Mouse (Mus musculus) intestine, postnatal 0 days (tissue): ENCODE measurements around the gene Coa3. TPM values are rescaled to one million over a fixed set of nuclear protein-coding genes. Genes with fewer than 3 reads are reported as not detected.

Experiments
- ATAC-seq: fragments of 200-750 bp; cut with Nextera tagmentation; 2 replicates; pipeline ENCODE4 v1.8.0; 2017; ENCODE audit warnings: mild to moderate bottlenecking, moderate TSS enrichment, moderate library complexity
- H3K27ac ChIP-seq: fragments of 300-500 bp; sonication (generic); 2 replicates; pipeline ENCODE4 v1.5.1; 2014; ENCODE audit warnings: mild to moderate bottlenecking, low read depth, low read length, moderate library complexity
- H3K27me3 ChIP-seq: fragments of 300-500 bp; sonication (generic); replicated peaks from 2 replicates; pipeline ENCODE4 v1.6.1; 2014; ENCODE audit warnings: low read length, mixed read lengths; ENCODE audit not compliant: control insufficient read depth, insufficient read depth
- H3K36me3 ChIP-seq: fragments of 300-500 bp; sonication (generic); 2 replicates; pipeline ENCODE4 v1.6.1; 2014; ENCODE audit warnings: mild to moderate bottlenecking, moderate library complexity; ENCODE audit not compliant: control insufficient read depth, insufficient read depth
- H3K4me1 ChIP-seq: fragments of 300-500 bp; sonication (generic); replicated peaks from 2 replicates; pipeline ENCODE4 v1.6.1; 2014; ENCODE audit warnings: antibody characterized with exemption, low read length, mixed read lengths; ENCODE audit not compliant: control insufficient read depth, insufficient read depth
- H3K4me2 ChIP-seq: fragments of 300-500 bp; sonication (generic); replicated peaks from 2 replicates; pipeline ENCODE4 v1.6.1; 2014; ENCODE audit warnings: low read depth, mild to moderate bottlenecking, moderate library complexity
- H3K4me3 ChIP-seq: fragments of 300-500 bp; sonication (generic); 2 replicates; pipeline ENCODE4 v1.5.1; 2014; ENCODE audit warnings: low read depth, low read length
- H3K9ac ChIP-seq: fragments of 300-500 bp; sonication (generic); 2 replicates; pipeline ENCODE4 v1.6.1; 2014; ENCODE audit warnings: mild to moderate bottlenecking, low read depth, low read length
- H3K9me3 ChIP-seq: fragments of 300-500 bp; sonication (generic); 2 replicates; pipeline ENCODE4 v1.6.1; 2016; ENCODE audit warnings: mixed run types; ENCODE audit not compliant: control insufficient read depth
- CTCF ChIP-seq: sonication (generic); IDR thresholded peaks from 2 replicates; pipeline ENCODE4 v1.5.1; 2016; ENCODE audit warnings: low read depth, mild to moderate bottlenecking, control low read depth, antibody characterized with exemption, moderate library complexity
- WGBS: fragments of 180-500 bp; shearing (Covaris S2); extraction: QIAGEN DNeasy Blood & Tissue Kit; methylation state at CpG from one replicate; pipeline ENCODE4 v1.1.7; 2014; 5-methylcytosine and 5-hydroxymethylcytosine counted together
- polyA plus RNA-seq: library from polyadenylated mRNA; unstranded; fragments of >200 nt; fragmentation: Nextera tagmentation; extraction: Ambion mirVana; gene quantifications from 2 replicates; pipeline ENCODE4 v1.2.1, GENCODE M21; 2015

The Coa3 gene
- polyA plus RNA-seq, 1 experiment from 2014 or later, result 276 TPM

DNA sequence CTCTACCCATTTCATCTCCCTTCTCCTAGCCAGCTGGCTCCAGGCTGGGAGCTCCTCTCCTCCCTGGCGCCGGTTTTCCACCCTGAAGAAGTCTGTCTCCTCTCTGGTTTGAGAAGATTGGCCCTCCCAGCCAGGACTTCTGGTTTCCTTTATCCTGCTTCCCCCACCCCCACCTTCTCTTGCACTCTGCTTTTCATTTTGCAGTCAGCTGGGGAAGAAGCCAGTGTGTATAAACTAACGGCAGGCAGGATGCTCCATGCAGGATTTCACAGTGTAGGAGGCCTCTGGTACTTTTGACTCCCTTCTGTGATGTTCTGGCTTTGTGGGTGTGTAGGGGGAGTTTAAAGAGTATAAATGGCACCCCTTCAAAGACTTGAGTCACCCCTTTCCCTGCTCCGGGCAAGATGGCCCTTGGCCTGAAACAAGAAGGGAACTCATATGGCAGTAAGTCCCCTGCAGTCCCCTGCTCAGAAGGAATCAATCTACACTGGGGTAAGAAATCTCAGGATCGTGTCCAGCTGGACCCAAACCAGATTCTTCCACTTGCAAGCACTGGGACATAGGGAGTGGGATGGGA lies 40.8 kb downstream of the Coa3 start:
- no peaks in the 10 kb centered on the region for H3K36me3 ChIP-seq
- H3K4me2 ChIP-seq, result no peak overlapping the region
- WGBS, result 46% methylated on average over 5 of the region's 5 CpGs
- no peaks in the 10 kb centered on the region for H3K4me1 ChIP-seq
- no peak for TF ChIP-seq CTCF
- H3K9me3 ChIP-seq, result no peaks in the 10 kb centered on the region
- H3K27ac ChIP-seq, result peak overlapping the region; percentile 35; the same call in 1 of the 2 replicates
- no peak overlapping the region for H3K4me3 ChIP-seq
- ATAC-seq, result no peak
- H3K9ac ChIP-seq, result no peak overlapping the region
- no peaks in the 10 kb centered on the region for H3K27me3 ChIP-seq

DNA sequence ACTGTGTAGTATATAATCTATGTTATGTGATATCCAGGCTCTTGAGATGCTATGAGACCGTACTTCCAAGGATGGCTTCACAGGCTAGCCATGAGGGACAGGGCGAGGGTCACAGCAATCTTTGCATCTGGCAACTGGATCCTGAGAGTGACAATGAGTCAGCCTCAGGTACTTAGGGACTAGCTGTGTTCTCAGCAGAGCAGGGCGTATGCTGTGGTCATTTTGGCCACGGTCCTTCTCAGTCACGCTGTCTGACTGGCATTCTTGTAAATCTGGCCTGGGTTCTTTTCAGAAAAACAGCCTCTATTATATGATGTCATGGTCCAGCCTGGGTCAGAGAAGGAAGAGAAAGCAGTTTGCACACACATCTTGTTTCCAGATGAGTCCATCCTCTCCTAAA lies 42.1 kb downstream of the Coa3 start:
- Histone ChIP-seq H3K36me3 (no peaks in the 10 kb centered on the region), H3K4me3 (no peak overlapping the region), H3K9ac (no peak overlapping the region), H3K4me2 (no peak overlapping the region), H3K9me3 (no peaks in the 10 kb centered on the region), H3K27ac (no peak overlapping the region), H3K4me1 (no peaks in the 10 kb centered on the region), H3K27me3 (no peaks in the 10 kb centered on the region)
- no peak for ATAC-seq
- 96% methylated on average over 5 of the region's 5 CpGs for WGBS
- TF ChIP-seq CTCF, result no peak

DNA sequence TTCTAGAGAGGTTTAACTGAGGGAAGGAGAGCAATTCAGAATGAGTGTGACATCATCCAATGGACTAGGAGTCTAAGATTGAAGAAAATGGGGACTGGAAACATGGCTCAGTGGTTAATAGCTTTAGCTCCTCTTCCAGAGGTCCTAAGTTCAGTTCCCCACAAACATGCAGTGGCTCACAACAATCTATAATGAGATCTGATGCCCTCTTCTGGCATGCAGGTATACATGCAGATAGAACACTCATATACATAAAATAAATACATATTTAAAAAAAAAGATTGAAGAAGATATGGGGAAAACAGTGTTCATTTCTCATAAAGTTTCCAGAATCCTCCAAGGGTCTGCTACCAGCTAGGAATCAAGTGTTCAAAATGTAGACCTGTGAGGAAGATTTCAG lies 43.5 kb downstream of the Coa3 start:
- H3K36me3 ChIP-seq, result no peaks in the 10 kb centered on the region
- ATAC-seq, result no peak
- no peak overlapping the region for H3K4me3 ChIP-seq
- H3K27ac ChIP-seq, result no peak overlapping the region
- peak; percentile 33 for TF ChIP-seq CTCF
- H3K9me3 ChIP-seq, result no peaks in the 10 kb centered on the region
- no peaks in the 10 kb centered on the region; the same call in 1 of the 2 replicates for H3K4me1 ChIP-seq
- no peak overlapping the region for H3K4me2 ChIP-seq
- H3K9ac ChIP-seq, result no peak overlapping the region
- no peaks in the 10 kb centered on the region for H3K27me3 ChIP-seq

DNA sequence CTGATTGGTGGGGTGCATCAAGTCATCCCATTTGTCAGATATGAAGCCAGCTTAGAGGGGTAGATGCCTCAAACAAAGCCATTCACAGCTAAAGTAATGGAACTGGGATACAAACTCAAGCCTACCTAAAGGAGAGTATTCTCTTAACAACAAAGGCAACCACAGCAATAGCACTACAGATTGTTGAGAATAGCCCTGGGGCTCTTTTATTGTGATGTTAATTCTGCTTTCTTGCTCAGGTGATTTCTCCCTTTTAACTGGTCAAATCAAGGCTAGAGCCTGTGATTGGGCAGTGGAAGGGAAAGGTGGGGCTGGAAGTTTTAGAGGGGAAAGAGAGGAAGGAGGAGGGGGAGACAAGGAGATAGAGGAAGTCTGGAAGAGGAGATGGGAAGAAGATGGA lies 44.8 kb downstream of the Coa3 start:
- H3K4me3 ChIP-seq, result no peak overlapping the region
- no peak for ATAC-seq
- no peak for TF ChIP-seq CTCF
- no peaks in the 10 kb centered on the region for H3K9me3 ChIP-seq
- no peaks in the 10 kb centered on the region; the same call in 1 of the 2 replicates for H3K4me1 ChIP-seq
- no peak overlapping the region for H3K27ac ChIP-seq
- H3K36me3 ChIP-seq, result no peaks in the 10 kb centered on the region
- no peak overlapping the region for H3K4me2 ChIP-seq
- no peak overlapping the region for H3K9ac ChIP-seq
- no peaks in the 10 kb centered on the region for H3K27me3 ChIP-seq

DNA sequence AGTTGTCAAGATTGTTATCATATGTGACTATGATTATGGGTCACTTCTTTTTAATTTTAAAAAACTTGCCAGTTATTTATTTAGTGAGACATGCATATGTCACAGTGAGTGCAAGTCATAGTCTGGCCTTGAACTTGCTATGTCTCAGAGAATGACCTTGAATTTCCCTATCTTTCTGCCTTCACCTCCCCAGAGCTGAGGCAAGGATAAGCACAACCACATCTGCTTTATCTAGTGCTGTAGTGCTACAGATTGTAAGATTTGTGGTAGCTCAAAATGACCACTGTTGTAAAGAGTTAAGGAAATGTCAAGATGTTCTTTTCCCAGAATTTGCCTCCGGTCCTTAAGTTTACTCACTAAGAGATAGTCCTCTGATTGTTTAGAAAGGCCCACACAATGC lies 45.7 kb downstream of the Coa3 start:
- TF ChIP-seq CTCF, result no peak
- Histone ChIP-seq H3K4me3 (no peak overlapping the region), H3K4me2 (no peak overlapping the region), H3K4me1 (no peaks in the 10 kb centered on the region; the same call in 1 of the 2 replicates), H3K9ac (no peak overlapping the region), H3K27ac (no peak overlapping the region), H3K27me3 (no peaks in the 10 kb centered on the region), H3K9me3 (no peaks in the 10 kb centered on the region), H3K36me3 (no peaks in the 10 kb centered on the region)
- ATAC-seq, result no peak
- WGBS, result 44% methylated on average over 1 of the region's 1 CpGs

DNA sequence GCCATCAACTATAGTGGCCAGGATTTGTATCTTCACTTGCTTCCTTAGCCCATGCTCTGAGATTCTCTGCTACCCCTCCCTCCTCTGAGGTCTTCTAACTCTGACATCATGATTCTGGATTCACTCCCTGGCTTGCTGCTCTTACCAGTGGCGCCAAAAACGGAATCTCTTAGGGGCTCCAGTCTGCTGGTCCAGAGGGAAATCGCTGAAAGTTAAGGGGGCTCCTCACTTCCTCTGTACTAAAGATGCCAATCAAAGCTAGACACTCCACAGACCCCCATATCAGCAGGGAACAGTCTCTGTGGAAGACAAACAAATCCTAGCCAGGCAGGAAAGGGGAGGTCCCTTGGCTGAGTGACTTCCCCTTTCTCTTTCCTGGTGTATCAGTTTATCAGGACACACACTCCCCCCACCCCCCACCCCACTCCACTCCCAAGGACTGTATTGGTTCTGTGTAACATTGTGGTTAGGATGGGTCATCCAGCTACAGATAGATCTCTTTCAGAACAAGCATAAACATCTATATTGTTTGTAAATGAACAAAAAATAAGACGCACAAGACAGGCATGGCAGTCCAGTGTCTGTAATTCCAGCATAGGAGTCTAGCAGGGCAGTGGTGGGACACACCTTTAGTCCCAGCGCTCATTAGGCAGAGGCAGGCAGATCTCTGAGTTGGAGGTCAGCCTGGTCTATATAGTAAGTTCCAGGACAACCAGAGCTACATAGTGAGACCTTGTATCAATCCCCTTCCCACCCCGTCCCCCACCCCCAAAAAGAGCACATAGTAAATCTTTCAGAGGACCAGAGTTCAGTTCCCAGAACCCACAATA lies 46.7 kb downstream of the Coa3 start:
- ATAC-seq, result peak; percentile 38; the same call in 1 of the 2 replicates
- Histone ChIP-seq H3K27ac (peak overlapping the region; percentile 71), H3K4me3 (peak overlapping the region; percentile 32; the same call in 1 of the 2 replicates), H3K9ac (peak overlapping the region; percentile 34; the same call in 1 of the 2 replicates), H3K9me3 (no peaks in the 10 kb centered on the region), H3K27me3 (no peaks in the 10 kb centered on the region), H3K4me2 (peak overlapping the region; percentile 61), H3K36me3 (no peaks in the 10 kb centered on the region), H3K4me1 (no peaks in the 10 kb centered on the region; the same call in 1 of the 2 replicates)
- 48% methylated on average over 6 of the region's 6 CpGs for WGBS
- no peak for TF ChIP-seq CTCF
